Mouse (Mus musculus) ZHBTc4 (cell line): Measurements from ENCODE around the gene Tcea3.

Experiments used
- DNase-seq: peaks from one replicate; pipeline ENCODE4 v3.0.0-alpha.2; 2011; ENCODE audit warnings: low read depth, low spot score

The Tcea3 gene

DNA sequence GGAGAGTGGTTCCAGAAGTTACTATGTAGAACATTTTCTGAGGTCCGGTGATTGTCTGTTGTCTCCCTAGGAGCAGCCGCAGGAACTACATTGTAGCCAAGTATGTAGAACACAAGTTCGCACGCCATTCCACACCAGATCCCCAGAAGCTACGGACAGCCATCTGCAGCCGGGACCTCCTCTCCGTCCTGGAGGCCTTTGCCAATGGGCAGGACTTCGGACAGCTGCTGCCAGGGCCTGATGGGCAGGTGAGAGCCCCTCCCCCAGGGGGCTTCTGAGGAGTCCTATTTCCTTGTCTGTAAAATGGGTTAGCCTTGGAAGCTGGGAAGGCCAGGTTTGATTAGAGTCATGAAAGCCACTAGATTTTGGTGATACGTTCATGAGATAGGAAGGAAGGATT, 8.4 kb upstream of the Tcea3 start:
- DNase-seq: no peak

GRCm38 (mm10) chr4:136239622-136240021, 7.9 kb upstream of the Tcea3 start:
- peak; percentile 89 for DNase-seq

DNA sequence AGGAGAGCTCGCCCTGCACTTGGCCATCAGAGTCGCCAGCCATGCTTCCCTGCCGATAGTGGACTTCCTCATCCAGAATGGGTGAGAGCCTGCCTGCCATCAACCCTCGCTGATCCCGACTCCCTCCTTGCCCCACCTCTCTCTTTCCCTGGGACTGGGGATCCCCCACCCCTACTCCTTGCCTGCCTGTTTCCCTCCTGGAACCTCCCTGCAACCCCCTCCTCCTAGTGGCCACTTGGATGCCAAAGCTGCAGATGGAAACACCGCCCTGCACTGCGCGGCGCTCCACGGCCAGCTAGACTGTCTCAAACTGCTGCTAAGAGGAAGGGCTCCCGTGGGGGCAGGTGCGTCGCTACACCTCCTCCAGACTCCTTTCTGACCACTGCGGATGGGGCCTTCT, 7.4 kb upstream of the Tcea3 start:
- no peak for DNase-seq

- DNase-seq: no peak
These were observed 6.6 kb upstream of the Tcea3 start for GRCm38 (mm10) chr4:136240955-136241354.

DNA sequence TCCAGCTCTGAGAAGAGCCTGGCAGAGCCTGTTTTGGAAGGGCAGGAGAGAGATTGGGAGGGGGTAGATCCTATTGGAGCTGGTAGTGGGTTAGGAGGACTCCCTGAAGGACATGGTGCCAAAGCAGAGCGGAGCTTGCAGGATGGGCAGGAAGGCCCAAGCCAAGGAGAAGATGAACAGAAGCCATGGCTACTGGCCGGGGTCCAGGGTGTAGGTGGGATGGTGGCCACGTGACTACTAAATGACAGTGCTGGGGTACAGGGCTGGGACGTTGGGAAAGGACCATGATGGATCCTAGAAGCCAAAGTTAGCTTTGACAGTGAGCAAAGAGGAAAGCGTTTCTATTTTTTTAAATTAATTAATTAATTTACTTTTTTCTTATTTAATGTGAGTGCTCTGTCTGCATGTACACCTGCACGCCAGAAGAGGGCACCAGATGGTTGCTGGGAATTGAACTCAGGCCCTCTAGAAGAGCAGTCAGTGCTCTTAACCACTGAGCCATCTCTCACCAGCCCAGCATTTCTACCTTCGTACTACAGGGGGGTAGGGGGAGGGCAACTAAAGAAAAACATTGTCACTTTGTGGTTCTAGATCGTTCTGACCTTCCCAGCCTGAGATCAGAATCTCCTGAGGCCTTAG, 5.3 kb upstream of the Tcea3 start:
- DNase-seq: peak; percentile 61

DNA sequence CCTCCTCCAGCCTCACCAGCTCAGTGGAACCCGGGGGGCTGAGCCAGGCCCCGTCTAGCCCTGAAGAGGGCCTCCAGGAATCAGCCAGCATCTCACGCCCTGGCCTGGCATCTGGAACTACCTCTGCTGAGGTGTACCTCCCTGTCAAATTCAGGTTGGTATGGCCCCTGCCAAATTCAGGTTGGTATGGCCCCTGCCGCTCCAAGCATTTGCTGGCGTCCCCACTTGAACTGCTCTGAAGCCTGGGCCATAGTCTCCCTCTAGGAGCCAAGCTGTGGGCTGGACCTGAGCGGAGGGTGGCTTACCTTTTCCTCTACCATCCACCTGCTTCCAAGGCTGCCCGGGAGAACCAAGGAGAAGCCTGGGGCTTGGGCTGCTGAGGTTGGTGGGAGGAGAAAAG, 4.8 kb upstream of the Tcea3 start:
- DNase-seq: no peak

- no peak for DNase-seq
These were observed 3.3 kb upstream of the Tcea3 start for GRCm38 (mm10) chr4:136244208-136244607.

- peak; percentile 61 for DNase-seq
These were observed 1.8 kb upstream of the Tcea3 start for GRCm38 (mm10) chr4:136245681-136246080.

DNA sequence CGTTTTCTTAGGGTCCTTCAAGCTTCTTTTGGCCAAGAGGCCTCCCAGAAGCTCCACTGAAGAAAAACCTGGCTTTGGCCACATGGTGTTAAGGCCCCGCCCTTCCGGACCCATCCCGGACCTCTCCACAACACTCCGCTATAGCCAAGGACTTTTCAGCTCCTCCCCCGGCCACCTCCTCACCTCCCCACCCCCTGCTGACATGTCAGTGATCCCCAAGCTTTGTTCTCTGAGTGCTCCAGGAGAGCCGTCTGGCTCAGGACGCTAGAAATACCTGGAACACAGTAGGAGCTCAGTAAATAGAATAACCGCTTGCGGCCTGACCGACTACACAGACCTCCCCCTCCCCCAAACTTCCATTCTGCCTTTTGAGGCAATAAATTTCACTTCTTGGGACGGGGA, 960 bp upstream of the Tcea3 start:
- DNase-seq: peak; percentile 98

DNA sequence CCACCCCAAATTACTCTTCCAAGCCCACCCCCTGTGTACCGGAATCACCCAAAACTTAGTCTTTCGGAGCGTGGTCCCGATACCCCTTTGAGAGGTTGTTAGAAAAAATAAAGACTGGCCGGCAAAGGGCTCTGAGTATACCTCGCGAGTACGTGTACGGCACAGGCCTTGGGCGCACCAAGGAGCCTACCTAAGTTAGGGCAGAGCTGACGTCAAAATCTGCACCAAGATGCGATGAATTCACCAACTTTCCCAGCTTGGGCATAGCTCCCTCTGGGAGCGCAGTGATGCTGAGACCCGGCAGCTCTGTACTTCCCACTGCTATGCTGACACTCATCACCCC, 172 bp upstream of the Tcea3 start:
- no peak for DNase-seq

DNA sequence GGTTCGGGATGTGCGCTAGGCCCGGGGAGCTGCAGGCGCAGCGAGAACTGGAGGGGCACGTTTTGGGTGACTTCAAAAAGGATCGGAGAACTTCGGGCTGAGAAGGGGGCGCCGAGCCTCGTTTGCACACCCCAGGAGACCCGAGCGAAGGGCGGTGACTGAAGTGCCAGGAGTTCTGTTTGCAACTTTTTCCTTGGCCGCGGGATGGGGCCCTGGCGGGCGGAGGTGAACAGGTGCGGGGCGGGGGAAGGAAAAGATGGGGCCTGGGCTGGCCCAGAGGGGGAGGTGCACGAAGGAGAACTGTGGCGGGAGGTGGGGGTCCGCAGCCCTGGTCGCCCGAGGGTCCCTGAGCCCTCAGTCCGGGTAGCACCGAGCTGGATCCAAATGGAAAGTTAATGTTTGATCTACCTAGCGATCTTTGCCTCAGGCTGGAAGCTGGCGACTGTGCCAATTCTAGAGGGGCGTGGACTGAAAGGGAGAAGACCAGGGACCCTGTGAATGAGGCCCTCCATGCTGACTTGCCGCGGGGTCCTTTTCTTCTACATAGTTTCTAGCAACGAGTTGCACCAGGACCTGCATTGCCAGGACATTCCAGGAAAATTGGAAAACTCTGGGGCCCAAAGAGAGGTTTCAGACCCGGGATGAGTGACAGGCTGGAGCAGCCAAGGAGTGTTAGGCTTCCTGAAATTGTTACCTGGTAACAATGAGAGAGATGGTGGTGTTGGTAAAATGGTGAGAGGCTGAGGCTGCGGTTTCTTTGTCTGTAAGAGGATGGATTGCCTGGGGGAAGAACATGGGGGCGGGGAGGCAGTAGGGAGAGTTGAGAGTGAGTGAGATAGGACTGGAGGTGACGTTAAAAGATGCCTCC, 1.2 kb downstream of the Tcea3 start:
- DNase-seq: peak; percentile 70

- no peak for DNase-seq
These were observed 1.8 kb downstream of the Tcea3 start for GRCm38 (mm10) chr4:136249332-136249647.

GRCm38 (mm10) chr4:136249780-136250179, 2.3 kb downstream of the Tcea3 start:
- no peak for DNase-seq

GRCm38 (mm10) chr4:136255919-136256318, 8.4 kb downstream of the Tcea3 start:
- DNase-seq: no peak

DNA sequence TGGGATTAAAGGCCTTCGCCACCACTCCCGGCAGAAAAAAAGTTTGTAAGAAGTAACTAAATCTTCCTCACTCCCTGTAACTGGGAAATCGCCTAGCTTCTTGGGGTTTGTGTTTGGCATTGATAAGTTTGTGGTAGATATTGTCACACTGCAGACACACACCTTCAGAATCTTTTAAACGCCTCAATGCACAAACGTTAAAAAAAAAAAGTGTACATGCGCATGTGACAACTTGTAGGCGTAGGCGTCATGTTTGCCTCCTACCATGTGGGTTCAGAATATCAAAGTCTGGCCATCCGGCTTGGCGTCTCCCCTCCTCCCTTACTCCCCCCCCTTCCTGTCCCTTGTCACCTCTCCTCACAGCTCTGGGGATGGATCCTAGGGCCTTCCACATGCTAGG, 9.2 kb downstream of the Tcea3 start:
- no peak for DNase-seq

DNA sequence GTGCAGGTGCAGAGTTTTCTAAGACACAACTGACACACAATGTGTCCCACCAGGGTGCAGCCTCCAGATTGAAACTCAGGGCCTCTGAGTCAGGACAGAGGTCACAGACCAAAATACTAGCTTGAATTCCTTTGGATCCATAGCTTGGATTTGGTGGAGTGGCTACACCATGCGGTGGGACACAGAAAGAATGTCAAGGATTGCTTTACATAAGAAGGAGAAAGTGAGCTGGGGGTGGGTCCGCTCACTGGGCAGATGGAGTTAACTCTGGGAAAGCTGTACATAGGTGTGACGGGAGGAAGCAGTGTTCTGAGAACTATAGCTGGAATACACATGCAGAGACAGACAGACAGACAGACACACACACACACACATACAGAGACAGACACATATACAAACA, 12.4 kb downstream of the Tcea3 start:
- peak; percentile 85 for DNase-seq

GRCm38 (mm10) chr4:136260491-136261180, 13.1 kb downstream of the Tcea3 start:
- peak; percentile 84 for DNase-seq

GRCm38 (mm10) chr4:136261912-136262311, 14.4 kb downstream of the Tcea3 start:
- no peak for DNase-seq

GRCm38 (mm10) chr4:136263555-136263954, 16.0 kb downstream of the Tcea3 start:
- no peak for DNase-seq

DNA sequence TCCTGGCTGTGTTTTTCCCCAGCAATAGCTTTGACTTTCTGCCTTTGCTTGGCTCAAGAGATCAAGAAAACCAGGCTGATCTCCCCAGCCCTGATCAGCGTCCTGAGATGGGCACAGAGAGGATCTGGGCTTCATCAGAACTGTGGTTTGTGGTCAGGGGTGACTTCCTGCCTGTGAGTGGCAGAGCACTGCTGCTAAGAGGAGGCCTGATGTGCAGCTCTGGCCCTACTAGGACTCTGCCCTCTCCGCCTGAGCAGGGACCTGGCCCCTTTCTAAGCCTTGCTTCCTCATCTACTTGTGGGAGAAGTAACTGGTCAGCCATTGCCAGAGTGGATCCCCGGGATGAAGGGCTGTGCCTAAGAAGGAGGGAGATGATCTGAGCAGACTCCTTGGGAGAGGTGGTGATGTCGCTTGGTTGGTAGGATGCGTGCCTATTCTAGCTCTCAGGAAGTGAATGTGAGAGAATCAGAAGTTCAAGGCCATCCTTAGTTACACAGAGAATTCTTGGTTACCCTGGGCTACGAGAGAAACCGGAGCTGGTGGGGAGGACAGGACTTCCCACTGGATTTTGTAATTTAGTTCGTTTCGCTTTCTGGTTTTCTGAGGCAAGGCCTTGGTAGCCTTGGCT, 19.3 kb downstream of the Tcea3 start:
- DNase-seq: no peak

DNA sequence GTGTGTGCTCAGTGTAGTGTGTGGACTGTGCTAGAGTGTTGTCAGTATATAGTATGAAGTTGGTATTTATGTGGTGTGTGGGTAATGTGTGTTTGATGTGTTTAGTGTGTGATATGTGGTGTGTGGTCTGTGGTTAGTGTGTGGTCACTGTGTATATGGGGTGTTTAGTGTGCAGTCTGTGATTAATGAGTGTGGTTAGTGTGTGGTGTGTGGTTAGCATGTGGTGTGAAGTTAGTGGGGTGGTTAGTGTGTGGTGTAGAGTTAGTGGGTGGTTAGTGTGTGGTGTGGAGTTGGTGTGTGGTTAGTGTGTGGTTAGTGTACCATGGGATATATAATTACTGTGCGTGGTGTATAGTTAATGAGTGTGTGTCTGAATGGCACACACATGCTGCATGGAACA, 21.4 kb downstream of the Tcea3 start:
- no peak for DNase-seq

GRCm38 (mm10) chr4:136270648-136271047, 23.1 kb downstream of the Tcea3 start:
- no peak for DNase-seq
